Mouse (Mus musculus) spleen, postnatal 10 days (tissue): ENCODE results near the gene Fam124b.
A peak's percentile ranks its signal among the peaks of the same experiment; 100 is the strongest.

ENCODE experiments used
- DNase-seq, 2 experiments: peaks; one replicate each; pipeline ENCODE4 v3.0.0; 2021 to 2022; ENCODE audit warnings: low spot score in 2 of 2

Fam124b gene

GRCm38 (mm10) chr1:80218268-80218667, at the start of gene Fam124b:
TSS of gene Fam124b (minus strand) at chr1:80218473.
- DNase-seq = peak in 1 of 2 experiments; percentile 22

GRCm38 (mm10) chr1:80260443-80260842, 42.2 kb upstream of the Fam124b start:
- no peak for DNase-seq

- no peak for DNase-seq
Observed at GRCm38 (mm10) chr1:80258632-80259031, 40.4 kb upstream of the Fam124b start.

GRCm38 (mm10) chr1:80253309-80253708, 35.0 kb upstream of the Fam124b start:
- no peak for DNase-seq

GRCm38 (mm10) chr1:80250247-80250646, 32.0 kb upstream of the Fam124b start:
- no peak for DNase-seq

- no peak for DNase-seq
Observed at GRCm38 (mm10) chr1:80247131-80247530, 28.9 kb upstream of the Fam124b start.

- no peak for DNase-seq
Observed at GRCm38 (mm10) chr1:80244123-80244522, 25.9 kb upstream of the Fam124b start.

GRCm38 (mm10) chr1:80241579-80241978, 23.3 kb upstream of the Fam124b start:
- DNase-seq = no peak

- no peak for DNase-seq
Observed at GRCm38 (mm10) chr1:80240017-80240660, 21.9 kb upstream of the Fam124b start.

- DNase-seq = no peak
Observed at GRCm38 (mm10) chr1:80239481-80239880, 21.2 kb upstream of the Fam124b start.

- no peak for DNase-seq
Observed at GRCm38 (mm10) chr1:80236951-80237702, 18.9 kb upstream of the Fam124b start.

- DNase-seq = no peak
Observed at GRCm38 (mm10) chr1:80236126-80236525, 17.9 kb upstream of the Fam124b start.

- DNase-seq = no peak
Observed at GRCm38 (mm10) chr1:80230612-80231011, 12.3 kb upstream of the Fam124b start.

GRCm38 (mm10) chr1:80224839-80225412, 6.7 kb upstream of the Fam124b start:
- no peak for DNase-seq

- DNase-seq = no peak
Observed at GRCm38 (mm10) chr1:80221151-80221550, 2.9 kb upstream of the Fam124b start.

GRCm38 (mm10) chr1:80213826-80214225, 4.4 kb downstream of the Fam124b start:
- no peak for DNase-seq

GRCm38 (mm10) chr1:80213146-80213545, 5.1 kb downstream of the Fam124b start:
- no peak for DNase-seq

GRCm38 (mm10) chr1:80202314-80202713, 16.0 kb downstream of the Fam124b start:
- DNase-seq = no peak

GRCm38 (mm10) chr1:80192837-80193236, 25.4 kb downstream of the Fam124b start:
- DNase-seq = no peak

- no peak for DNase-seq
Observed at GRCm38 (mm10) chr1:80181414-80181805, 36.9 kb downstream of the Fam124b start.

- peak; percentile 14 to 54 for DNase-seq
Observed at GRCm38 (mm10) chr1:80180767-80181413, 37.4 kb downstream of the Fam124b start.

- DNase-seq = peak; percentile 9 to 40
Observed at GRCm38 (mm10) chr1:80180128-80180527, 38.1 kb downstream of the Fam124b start.
